Mouse (Mus musculus) spleen, postnatal 4 days (tissue): ENCODE measurements around the gene Ugt2b35.
"Not testable (repeated sequence)": the region's sequence is repeated elsewhere in the genome, so short reads cannot be mapped to it uniquely, and the experiment has no call there.

Source experiments
- DNase-seq, 2 experiments: peaks; one replicate each; pipeline ENCODE4 v3.0.0; 2022; ENCODE audit warnings: low spot score in 2 of 2

Ugt2b35 gene

GRCm38 (mm10) chr5:87000395-87001073 lies at the start of gene Ugt2b35:
Gene Ugt2b35 (plus strand): TSS chr5:87000860.
- no peak for DNase-seq

- DNase-seq: no peak
Measured at GRCm38 (mm10) chr5:86960504-86960903, 40.2 kb upstream of the Ugt2b35 start.

- no peak for DNase-seq
Measured at GRCm38 (mm10) chr5:86961587-86962358, 38.9 kb upstream of the Ugt2b35 start.

GRCm38 (mm10) chr5:86962849-86963248 lies 37.8 kb upstream of the Ugt2b35 start:
- not testable (repeated sequence) for DNase-seq

GRCm38 (mm10) chr5:86967271-86967670 lies 33.4 kb upstream of the Ugt2b35 start:
- not testable (repeated sequence) for DNase-seq

- DNase-seq: no peak
Measured at GRCm38 (mm10) chr5:87004735-87005134, 4.1 kb downstream of the Ugt2b35 start.

GRCm38 (mm10) chr5:87015477-87015876 lies 14.8 kb downstream of the Ugt2b35 start:
- no peak for DNase-seq

GRCm38 (mm10) chr5:87027359-87027758 lies 26.7 kb downstream of the Ugt2b35 start:
- DNase-seq: no peak

- DNase-seq: no peak
Measured at GRCm38 (mm10) chr5:87030624-87031023, 30.0 kb downstream of the Ugt2b35 start.
